Mouse (Mus musculus) adrenal gland, postnatal 4 days (tissue): ENCODE measurements around the gene Kctd21. TPM values are rescaled to one million over a fixed set of nuclear protein-coding genes. Genes with fewer than 3 reads are reported as not detected.

Source experiments
- DNase-seq, 2 experiments: peaks; one replicate each; pipeline ENCODE4 v3.0.0; 2021 to 2022; ENCODE audit warnings: low spot score in 2 of 2, mixed read lengths in 2 of 2
- total RNA-seq, 2 experiments: library from RNA; stranded (reverse); gene quantifications; 2 replicates each; pipeline ENCODE4 v1.2.3; 2021

The Kctd21 gene
- total RNA-seq, 2 experiments from 2014 or later: 2.2 to 3.3 TPM

GRCm38 (mm10) chr7:97383496-97384132, 51.5 kb downstream of the Kctd21 start:
- no peak for DNase-seq

- no peak for DNase-seq
These were observed 54.1 kb downstream of the Kctd21 start for GRCm38 (mm10) chr7:97386106-97386805.

- DNase-seq: no peak
These were observed 54.8 kb downstream of the Kctd21 start for GRCm38 (mm10) chr7:97386806-97387370.

DNA sequence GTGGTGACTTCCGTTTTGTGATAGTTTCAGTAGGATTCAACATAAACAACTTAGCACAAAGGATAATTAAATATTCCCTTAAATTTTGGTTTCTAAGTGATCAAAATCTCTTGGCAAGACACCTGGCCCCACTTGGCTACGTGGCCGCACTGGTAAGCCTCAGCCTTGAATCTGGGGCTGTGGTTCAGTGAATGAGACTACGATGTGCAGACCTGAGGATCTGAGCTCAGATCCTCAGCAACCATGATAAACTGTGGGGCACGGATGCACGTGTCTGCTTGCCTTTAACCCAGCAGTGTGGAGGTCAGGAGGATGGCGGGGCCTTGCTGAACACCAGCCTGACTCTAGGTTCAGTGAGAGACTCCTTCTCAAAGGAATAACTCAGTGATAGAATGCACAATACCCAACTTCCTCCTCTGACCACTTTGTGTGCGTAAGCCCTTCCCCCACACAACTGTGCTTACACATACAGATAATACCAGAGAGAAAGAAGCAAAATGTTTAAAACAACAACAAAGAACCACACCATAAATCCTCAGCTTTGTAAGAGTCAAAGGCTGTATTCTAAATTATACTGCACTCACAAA, 55.5 kb downstream of the Kctd21 start:
- no peak for DNase-seq

DNA sequence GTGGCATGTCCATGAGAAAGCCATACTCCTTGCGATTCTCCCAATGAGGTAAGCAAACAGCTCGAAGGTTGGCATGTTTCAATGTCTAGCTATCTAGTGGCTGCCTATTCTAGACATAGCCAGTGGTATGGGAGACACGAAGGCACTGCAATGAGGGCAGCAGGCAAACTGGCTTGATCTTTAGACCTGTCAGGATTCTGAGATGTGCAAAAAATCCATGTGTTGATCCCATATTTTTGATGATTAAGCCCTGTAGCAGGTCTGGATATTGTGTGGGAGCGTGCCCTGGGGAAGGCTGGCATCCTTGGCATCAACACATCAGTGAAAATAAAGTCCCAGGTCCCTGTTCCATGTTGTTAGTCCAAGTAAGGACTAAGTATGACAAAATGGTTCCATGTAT, 56.4 kb downstream of the Kctd21 start:
- DNase-seq: no peak

DNA sequence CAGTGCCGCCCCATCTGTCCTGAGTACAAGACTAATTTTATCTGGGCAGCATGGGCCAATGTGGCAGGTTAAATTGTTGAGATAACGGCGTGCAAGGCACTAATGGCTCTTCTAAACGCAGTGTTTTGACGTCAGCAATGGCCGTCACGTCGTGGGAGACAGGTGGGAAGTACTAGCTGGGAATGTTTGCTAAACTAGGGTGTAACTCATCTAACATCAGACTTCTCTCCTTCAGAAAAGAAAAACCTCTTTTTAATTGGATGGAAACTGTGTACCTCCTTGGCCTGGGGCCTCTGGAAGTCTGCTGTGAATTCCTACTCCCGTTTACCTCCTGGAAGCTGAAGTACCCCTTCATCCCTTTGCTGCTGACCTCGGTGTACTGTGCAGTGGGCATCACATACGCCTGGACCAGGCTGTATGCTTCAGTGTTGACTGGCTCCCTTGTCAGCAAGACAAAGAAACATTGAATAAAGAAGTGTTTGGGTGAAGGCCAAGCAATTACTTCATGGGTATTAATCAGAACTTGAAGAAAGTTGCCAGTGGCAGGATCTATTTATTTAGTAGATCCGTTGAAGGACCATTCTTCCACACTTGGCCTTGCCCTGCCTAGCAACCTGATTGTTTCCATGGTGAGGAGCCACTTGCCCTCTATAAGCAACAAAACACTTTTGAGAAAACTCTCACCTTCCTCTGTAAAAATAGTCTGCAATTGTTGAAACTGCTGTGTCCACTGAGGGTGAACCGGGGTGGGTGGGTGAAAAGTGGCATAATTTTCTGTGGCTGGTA, 59.4 kb downstream of the Kctd21 start:
- no peak for DNase-seq

DNA sequence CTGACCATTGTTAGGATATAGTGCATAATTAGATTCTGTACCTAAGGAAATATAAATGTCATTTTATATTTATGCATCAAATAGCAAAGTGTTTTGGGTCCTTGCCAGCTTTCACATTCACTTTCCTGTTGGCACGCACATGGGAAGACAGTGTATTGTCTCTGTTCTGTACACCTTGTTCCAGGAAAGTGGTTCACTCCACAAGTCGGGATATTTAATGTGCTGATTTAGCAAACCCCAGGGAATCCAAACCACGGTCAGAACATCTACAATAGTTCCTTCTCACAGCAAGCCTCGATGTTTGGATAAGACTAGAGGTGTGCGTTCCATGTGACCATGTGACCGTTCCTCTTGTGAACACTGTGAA, 59.9 kb downstream of the Kctd21 start:
- DNase-seq: no peak

DNA sequence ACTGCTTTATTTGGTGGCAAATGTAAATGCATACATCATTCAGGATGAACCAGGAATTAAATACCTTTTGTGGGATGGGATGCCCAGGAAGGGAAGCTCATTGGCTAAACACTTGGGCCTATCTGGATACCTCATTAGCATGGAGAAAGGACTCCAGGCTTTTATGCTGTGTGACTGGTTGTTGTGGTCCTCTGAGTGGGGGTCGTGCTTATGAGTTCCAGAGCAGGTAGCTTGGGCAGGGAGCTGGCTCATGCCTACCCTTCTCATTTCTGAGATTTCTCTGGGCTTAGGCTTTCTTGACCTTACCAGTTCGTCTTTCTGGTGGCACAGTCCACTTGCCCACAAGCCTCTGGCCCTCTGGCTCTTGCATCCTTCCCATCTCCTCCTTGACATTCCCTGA, 62.2 kb downstream of the Kctd21 start:
- DNase-seq: no peak

- DNase-seq: no peak
These were observed 66.8 kb downstream of the Kctd21 start for GRCm38 (mm10) chr7:97398943-97399342.

Other genes with a start within 250 kb of the Kctd21 start
- 1 to 10 TPM; 8.5 to 8.6 TPM for gene Usp35, start 307 bp upstream of the Kctd21 start, total RNA-seq
- gene Alg8, start 39.3 kb downstream of the Kctd21 start, total RNA-seq: 10 to 100 TPM; 19.3 to 20.3 TPM
- 100 to 1,000 TPM; 314 to 350 TPM for gene Ndufc2, start 67.7 kb downstream of the Kctd21 start, total RNA-seq
- 10 to 100 TPM; 36.9 to 51.7 TPM for gene Thrsp, start 85.4 kb downstream of the Kctd21 start, total RNA-seq
- gene Kctd14, start 119.0 kb downstream of the Kctd21 start, total RNA-seq: 1 to 10 TPM; 3.6 to 4.5 TPM
- gene Ints4, start 148.6 kb downstream of the Kctd21 start, total RNA-seq: 10 to 100 TPM; 64.5 to 68.4 TPM
- gene Aamdc, start 247.2 kb downstream of the Kctd21 start, total RNA-seq: 10 to 100 TPM; 29.9 to 33.4 TPM
- 10 to 100 TPM; 35.4 to 40.4 TPM for gene Rsf1, start 247.6 kb downstream of the Kctd21 start, total RNA-seq